Mouse (Mus musculus) megakaryocyte, embryonic 14.5 days (primary cell): ENCODE measurements at regions not wholly inside any gene's neighbourhood (a gene's known extent, or its start where the extent isn't known, plus 50 kb on each side); places are given as distances from the start of the nearest gene placed in this dataset.

Source experiments
- FLI1 ChIP-seq: IDR thresholded peaks from 2 replicates; pipeline ENCODE4 v1.6.1; 2012; ENCODE audit warnings: low read length, inconsistent platforms, mixed read lengths
- GATA1 ChIP-seq: IDR thresholded peaks from 3 replicates; pipeline ENCODE4 v1.6.1; 2012; ENCODE audit warnings: mixed read lengths, low read length, inconsistent platforms, borderline replicate concordance

DNA sequence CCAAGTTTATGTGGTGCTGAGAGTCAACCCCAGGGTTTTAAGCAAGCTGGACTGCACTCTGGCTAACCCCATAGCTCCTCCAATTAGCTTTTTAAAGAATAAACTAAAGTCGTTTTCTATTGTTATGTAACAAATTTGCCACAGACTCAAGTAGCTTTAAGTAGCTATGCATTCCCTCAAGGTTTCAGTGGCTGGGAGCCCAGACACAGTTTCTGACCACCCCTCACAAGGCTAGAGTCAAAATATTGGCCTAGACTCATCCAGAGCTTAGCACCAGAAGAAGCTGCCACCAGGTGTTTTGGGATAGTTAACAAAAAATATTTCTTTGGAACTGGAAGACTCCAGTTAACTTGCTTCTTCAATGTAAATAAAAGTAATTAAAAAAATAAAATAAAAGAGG, 293.4 kb downstream of the Pdcd6ip start:
- TF ChIP-seq GATA1 (no peak), FLI1 (no peak)
